Mouse (Mus musculus): ENCODE measurements around the gene Chsy1.
A peak's percentile ranks its signal among the peaks of the same experiment; 100 is the strongest.

Chsy1 gene

DNA sequence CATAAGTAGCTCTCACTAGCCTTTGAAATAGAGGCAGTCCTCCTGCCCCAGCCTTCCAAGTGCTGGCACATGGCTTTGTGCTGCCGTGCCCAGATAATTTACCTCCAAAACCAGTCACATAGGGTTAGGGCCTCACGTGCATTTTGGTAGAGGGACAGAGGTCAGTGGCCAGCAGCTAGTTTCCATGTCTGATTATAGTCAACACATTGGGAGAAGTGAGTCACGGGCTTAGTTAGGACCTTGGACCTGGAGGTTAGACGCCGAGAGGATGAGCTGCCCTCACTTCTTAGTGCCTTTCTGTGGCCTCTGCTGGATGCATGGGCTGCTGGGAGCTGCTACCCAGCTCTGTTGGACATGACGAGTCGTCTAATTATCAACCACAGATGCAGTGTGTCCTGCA lies 107.7 kb downstream of the Chsy1 start:
- DNase-seq, result no peak

DNA sequence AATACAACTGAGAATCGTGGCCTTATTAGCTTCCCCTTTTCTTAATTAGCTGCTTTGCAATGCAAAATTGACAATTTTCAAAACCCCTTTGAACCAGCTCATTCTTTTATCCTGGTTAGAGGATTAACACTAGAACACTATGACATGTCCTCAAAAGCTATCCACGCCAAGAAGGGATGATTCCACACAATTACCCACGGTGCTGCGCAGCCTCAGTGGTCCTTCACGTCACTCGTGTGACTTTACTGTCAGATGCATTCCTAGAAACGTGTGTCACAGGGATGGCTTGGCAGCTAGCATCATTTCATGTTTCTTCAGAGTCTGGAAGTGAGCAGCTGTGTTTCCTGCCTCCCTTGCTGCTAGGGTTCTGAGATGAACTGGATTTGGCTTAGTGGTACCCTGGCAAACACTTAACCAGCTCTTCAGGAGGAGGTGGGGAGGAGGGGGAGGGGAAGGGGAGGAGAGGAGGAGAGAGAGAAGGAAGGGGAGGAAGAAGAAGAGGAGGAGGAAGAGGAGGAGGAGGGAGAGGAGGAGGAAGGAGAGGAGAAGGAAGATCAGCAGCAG lies 108.3 kb downstream of the Chsy1 start:
- peak; percentile 55 for DNase-seq

DNA sequence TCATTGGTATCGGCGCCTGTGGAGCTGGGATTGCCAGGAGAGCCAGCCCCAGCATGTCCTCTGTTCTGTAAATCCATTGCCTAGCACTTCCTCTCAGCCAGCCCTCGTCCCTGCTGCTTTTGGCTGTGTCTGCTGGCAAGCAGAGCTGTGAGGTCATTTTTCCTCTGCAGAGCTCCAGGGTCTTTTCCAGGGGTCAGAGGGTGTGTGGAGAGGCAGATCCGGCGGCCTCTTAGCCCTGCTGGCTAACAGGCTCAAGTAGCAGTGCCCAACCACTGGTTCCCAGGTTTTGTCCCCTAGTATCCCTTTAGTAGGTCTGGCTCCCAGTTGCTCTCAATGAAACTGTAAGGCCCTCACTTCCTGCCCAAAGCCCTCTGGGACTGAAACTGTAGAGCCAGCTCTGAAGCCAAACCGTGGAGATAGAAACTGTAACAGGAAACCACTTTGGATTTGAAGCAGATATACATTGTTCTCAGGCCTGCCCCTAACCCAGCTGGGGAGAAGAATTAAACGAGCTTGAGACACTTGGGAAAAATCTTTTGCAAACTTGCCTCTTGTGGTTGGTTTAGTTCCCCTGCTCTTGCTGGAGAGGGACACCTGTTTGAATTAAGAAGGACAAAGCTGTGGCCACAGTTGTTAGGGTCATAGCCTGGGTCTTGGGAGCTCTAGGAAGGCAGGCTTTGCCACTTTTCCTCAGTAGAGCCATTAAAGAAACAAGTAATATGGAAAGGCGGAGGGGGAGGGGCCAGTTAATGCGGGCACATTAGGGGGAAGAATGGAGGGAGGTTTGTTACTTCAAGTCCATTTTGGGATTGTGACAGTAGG lies 109.1 kb downstream of the Chsy1 start:
- peak; percentile 87 for DNase-seq

DNA sequence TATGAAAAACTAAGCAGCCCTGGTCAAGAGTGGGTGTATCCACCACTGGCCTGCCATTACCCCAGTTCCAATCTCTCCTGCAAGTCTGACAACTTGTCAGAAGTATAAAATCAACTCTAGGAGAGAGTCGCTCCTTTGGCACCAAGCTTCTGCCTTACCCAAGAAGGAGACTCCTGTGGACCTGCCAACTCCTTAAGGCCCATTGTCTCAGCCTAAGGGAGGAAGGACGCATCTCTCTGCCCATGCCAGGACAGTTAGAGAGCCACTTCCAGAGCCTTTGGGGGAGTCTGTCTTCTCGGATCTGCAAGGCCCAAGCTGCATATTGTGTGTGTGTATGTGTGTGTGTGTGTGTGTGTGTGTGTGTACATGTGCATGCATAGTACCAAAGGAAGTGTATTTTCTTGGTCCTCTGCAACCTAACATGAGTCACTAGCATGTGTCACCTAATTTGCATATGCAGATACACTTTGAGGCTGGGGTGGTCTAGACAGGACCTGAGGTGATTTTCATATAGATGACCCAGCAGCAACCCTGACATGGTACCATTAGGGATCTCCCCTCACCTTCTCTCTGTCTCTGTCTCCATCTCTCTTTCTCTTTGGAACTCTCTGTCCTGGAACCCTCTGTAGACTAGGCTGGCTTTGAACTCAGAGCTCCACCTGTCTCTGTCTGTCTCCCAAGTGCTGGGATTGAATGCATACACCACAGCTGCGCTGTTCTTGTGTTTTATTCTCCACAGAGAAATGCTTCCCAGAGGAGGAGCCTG lies 109.9 kb downstream of the Chsy1 start:
- no peak for DNase-seq

DNA sequence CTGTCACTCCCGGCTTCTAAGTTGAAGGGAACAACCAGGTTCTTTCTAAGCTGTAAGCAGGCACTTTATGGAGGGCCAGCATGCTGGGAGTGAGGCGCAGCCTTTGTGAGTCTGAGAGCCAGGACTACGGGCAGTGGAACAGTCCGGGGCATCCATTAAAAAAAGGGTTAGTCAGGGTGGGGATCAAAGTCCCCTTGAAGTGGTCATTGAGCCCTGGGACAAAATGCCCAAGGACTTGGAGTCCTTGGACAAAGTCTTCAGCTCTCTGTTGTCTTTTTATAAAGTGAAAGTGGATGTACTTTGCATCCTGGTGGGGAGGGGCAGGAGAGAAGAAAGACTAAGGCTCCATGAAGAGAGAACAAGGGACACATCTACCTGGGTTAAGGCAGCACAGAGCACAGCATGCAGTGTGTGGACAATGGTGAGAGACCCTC lies 110.5 kb downstream of the Chsy1 start:
- DNase-seq, result no peak

DNA sequence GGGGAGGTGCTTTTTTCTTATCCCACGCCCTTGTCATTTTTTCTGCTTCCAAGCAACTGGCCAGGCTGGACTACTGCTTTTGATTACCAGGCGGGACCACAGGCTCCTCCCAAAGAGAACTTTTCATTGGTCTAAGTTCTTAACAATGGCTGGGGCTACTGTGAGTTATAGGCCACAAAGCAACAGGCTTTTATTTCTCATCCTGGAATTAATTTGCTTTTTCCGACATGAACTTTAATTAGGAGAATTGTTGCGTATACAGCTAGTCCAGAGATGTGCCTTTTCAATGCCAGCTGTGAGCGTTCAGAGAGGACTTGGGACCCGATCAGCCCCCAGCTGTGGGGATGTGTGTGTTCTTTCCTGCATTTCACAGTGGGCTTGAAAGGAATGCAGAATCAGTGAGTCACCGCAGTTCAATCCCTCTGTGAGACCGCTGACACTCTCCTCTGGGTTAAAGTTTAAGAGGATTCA lies 113.3 kb downstream of the Chsy1 start:
- peak; percentile 38 for DNase-seq
